Mouse (Mus musculus) intestine, postnatal 0 days (tissue): Measurements from ENCODE around the gene Kcnn3. TPM values are rescaled to one million over a fixed set of nuclear protein-coding genes. Genes with fewer than 3 reads are reported as not detected.

Experiments used
- ATAC-seq: fragments of 200-750 bp; cut with Nextera tagmentation; 2 replicates; pipeline ENCODE4 v1.8.0; 2017; ENCODE audit warnings: mild to moderate bottlenecking, moderate TSS enrichment, moderate library complexity
- H3K27ac ChIP-seq: fragments of 300-500 bp; sonication (generic); 2 replicates; pipeline ENCODE4 v1.5.1; 2014; ENCODE audit warnings: mild to moderate bottlenecking, low read depth, low read length, moderate library complexity
- H3K27me3 ChIP-seq: fragments of 300-500 bp; sonication (generic); replicated peaks from 2 replicates; pipeline ENCODE4 v1.6.1; 2014; ENCODE audit warnings: low read length, mixed read lengths; ENCODE audit not compliant: control insufficient read depth, insufficient read depth
- H3K36me3 ChIP-seq: fragments of 300-500 bp; sonication (generic); 2 replicates; pipeline ENCODE4 v1.6.1; 2014; ENCODE audit warnings: mild to moderate bottlenecking, moderate library complexity; ENCODE audit not compliant: control insufficient read depth, insufficient read depth
- H3K4me1 ChIP-seq: fragments of 300-500 bp; sonication (generic); replicated peaks from 2 replicates; pipeline ENCODE4 v1.6.1; 2014; ENCODE audit warnings: antibody characterized with exemption, low read length, mixed read lengths; ENCODE audit not compliant: control insufficient read depth, insufficient read depth
- H3K4me2 ChIP-seq: fragments of 300-500 bp; sonication (generic); replicated peaks from 2 replicates; pipeline ENCODE4 v1.6.1; 2014; ENCODE audit warnings: low read depth, mild to moderate bottlenecking, moderate library complexity
- H3K4me3 ChIP-seq: fragments of 300-500 bp; sonication (generic); 2 replicates; pipeline ENCODE4 v1.5.1; 2014; ENCODE audit warnings: low read depth, low read length
- H3K9ac ChIP-seq: fragments of 300-500 bp; sonication (generic); 2 replicates; pipeline ENCODE4 v1.6.1; 2014; ENCODE audit warnings: mild to moderate bottlenecking, low read depth, low read length
- H3K9me3 ChIP-seq: fragments of 300-500 bp; sonication (generic); 2 replicates; pipeline ENCODE4 v1.6.1; 2016; ENCODE audit warnings: mixed run types; ENCODE audit not compliant: control insufficient read depth
- CTCF ChIP-seq: sonication (generic); IDR thresholded peaks from 2 replicates; pipeline ENCODE4 v1.5.1; 2016; ENCODE audit warnings: low read depth, mild to moderate bottlenecking, control low read depth, antibody characterized with exemption, moderate library complexity
- WGBS: fragments of 180-500 bp; shearing (Covaris S2); extraction: QIAGEN DNeasy Blood & Tissue Kit; methylation state at CpG from one replicate; pipeline ENCODE4 v1.1.7; 2014; 5-methylcytosine and 5-hydroxymethylcytosine counted together
- polyA plus RNA-seq: library from polyadenylated mRNA; unstranded; fragments of >200 nt; fragmentation: Nextera tagmentation; extraction: Ambion mirVana; gene quantifications from 2 replicates; pipeline ENCODE4 v1.2.1, GENCODE M21; 2015

Kcnn3 gene
- 4.6 TPM in 2 replicates for polyA plus RNA-seq

DNA sequence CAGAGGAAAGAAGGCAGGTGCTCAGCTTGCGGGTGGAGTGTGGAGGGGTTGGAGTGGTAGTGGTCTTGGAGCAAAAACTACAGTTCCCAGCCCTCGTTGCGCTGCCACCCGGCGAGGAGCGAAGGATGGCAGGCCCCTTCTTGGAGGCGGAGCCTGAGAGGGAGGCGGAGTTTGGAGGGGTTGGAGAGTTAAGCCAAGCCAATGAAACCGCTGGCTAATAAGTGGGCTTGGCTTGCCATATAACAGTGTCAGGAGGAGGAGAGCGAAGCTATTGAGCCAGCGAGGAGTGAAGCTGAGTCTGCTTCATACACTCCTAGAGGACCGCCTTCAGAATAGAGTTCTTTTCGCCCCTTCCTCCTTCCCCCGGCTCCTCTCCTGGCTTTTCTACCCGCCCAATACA lies at the start of gene Kcnn3:
Gene Kcnn3, plus strand, starts transcription at position 271 of the 400 bp plus-strand sequence.
- WGBS: 1% methylated on average over 14 of the region's 15 CpGs
- H3K4me3 ChIP-seq: peak within 1 kb of the TSS; percentile 40
- no peaks in the 10 kb centered on the region; the same call in 1 of the 2 replicates for H3K4me1 ChIP-seq
- peak; percentile 72 for ATAC-seq
- H3K9ac ChIP-seq: 0 out of 2 replicates have a peak within 1 kb of the TSS, but pooled peaks have one; percentile 7
- no peaks in the 10 kb centered on the region for H3K9me3 ChIP-seq
- peak within 1 kb of the TSS; percentile 70 for H3K4me2 ChIP-seq
- peaks cover 34% of the 10 kb centered on the region for H3K27me3 ChIP-seq
- no peak for TF ChIP-seq CTCF
- H3K36me3 ChIP-seq: no peaks in the 10 kb centered on the region
- no peak within 1 kb of the TSS; the same call in 1 of the 2 replicates for H3K27ac ChIP-seq

DNA sequence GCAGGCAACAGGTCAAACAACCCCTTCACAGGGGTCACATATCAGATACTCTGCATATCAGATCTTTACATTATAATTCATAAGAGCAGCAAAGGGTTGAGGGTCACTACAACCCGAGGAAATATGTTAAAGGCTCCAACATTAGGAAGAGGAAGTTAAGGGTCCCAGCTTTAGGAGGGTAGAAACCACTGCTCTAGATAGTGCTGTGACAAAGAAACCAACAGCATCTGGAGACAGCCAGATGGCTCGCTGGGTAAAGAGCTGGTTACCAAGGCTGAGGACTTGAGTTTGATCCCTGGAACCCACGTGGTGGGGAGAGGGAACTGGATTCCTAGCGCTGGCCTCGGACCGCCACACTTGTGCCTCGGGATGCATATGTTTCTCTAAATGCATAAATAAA lies 47.7 kb upstream of the Kcnn3 start:
- ATAC-seq: no peak
- no peak for TF ChIP-seq CTCF
- Histone ChIP-seq H3K27me3 (no peaks in the 10 kb centered on the region), H3K9me3 (no peaks in the 10 kb centered on the region), H3K4me2 (no peak overlapping the region), H3K4me1 (no peaks in the 10 kb centered on the region), H3K27ac (no peak overlapping the region), H3K4me3 (no peak overlapping the region), H3K36me3 (peaks cover 12% of the 10 kb centered on the region), H3K9ac (no peak overlapping the region)
- WGBS: 74% methylated on average over 7 of the region's 7 CpGs

DNA sequence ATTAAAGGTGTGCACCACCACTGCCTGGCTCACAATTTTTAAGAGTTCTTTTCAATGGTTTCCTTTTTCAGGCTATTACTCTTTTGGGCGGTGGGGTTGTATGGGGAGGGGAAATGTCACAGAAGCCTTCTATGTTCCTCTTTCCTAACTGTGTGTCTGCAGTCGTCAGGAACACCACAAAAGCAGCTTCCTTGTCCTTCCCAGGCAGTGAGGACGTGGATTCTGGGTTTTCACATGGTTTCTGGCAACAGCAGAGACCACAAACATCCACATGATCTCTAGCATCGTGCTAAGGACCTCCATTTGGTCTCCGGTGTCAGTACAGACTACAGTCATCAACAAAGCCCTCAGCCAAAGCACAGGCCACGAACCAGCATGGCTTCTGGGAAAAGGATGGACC lies 46.1 kb upstream of the Kcnn3 start:
- Histone ChIP-seq H3K4me3 (no peak overlapping the region), H3K27ac (no peak overlapping the region), H3K9me3 (no peaks in the 10 kb centered on the region), H3K4me2 (no peak overlapping the region), H3K9ac (no peak overlapping the region), H3K27me3 (no peaks in the 10 kb centered on the region), H3K4me1 (no peaks in the 10 kb centered on the region), H3K36me3 (no peaks in the 10 kb centered on the region; the same call in 1 of the 2 replicates)
- TF ChIP-seq CTCF: no peak
- no peak for ATAC-seq
- 73% methylated on average over 6 of the region's 6 CpGs for WGBS

DNA sequence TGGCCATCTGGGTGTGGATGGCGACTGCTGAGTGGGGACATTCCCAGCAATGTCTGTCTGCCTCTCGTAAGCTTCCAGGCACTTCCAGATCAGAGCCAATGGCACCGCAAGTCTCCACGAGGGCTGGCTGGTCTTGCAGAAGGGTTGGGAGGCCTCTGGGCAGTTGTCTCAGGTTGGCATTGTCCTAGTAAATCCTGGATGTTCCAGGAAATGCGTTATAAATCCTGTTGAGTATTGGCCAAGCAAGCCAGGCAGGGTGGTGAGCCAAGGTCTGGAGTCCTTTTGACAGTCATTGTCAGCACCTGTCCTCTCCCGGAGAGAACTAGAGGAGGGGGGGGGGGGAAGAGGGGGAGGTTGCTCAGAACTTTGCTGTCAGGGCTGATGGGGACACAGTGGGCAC lies 40.9 kb upstream of the Kcnn3 start:
- H3K36me3 ChIP-seq: no peaks in the 10 kb centered on the region
- H3K4me3 ChIP-seq: no peak overlapping the region
- H3K27me3 ChIP-seq: no peaks in the 10 kb centered on the region
- TF ChIP-seq CTCF: no peak
- H3K4me2 ChIP-seq: no peak overlapping the region
- no peak overlapping the region for H3K9ac ChIP-seq
- H3K4me1 ChIP-seq: 0 out of 2 replicates have a peak, but pooled peaks cover 2% of the 10 kb centered on the region
- no peak for ATAC-seq
- no peaks in the 10 kb centered on the region for H3K9me3 ChIP-seq
- H3K27ac ChIP-seq: no peak overlapping the region
- 69% methylated on average over 6 of the region's 6 CpGs for WGBS

DNA sequence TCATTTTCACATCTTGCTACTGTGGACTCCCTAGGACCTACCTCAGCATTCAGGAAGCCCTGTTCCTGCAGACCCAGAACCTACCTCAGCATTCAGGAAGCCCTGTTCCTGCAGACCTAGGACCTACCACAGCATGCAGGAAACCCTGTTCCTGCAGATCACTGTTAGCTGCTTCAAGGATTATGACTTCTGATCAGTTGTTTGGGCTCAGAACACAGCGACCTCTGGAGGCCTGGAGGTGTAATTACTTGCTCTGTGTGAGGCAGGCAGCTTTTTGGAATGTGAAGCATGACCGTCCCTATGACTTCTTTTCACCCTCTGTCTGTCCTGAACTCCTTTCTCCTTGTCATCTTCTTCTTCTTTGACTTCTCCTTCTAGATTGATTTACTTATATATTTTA lies 38.5 kb upstream of the Kcnn3 start:
- no peak overlapping the region for H3K4me2 ChIP-seq

DNA sequence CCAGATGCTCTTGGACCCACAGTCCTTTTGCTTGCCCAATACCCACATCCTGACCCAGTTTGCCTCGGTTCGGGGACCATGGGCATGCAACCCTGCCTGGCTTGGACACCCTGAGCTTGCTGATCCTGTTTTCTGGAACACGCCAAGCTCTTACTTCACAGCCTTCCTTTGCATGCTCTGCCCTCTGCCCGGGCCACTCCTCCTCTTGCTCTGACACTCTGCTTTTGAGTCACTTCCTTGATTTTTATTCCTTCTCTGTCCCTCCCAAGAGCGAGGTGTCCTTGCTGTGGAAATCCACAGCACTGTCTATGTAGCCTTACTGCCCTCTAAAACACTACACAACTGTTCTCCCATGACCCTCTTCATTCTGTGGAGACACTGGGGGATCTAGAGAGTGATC lies 37.7 kb upstream of the Kcnn3 start:
- Histone ChIP-seq H3K9me3 (no peaks in the 10 kb centered on the region), H3K36me3 (no peaks in the 10 kb centered on the region), H3K4me3 (no peak overlapping the region), H3K9ac (no peak overlapping the region), H3K27me3 (no peaks in the 10 kb centered on the region; the same call in 1 of the 2 replicates), H3K27ac (no peak overlapping the region), H3K4me2 (no peak overlapping the region), H3K4me1 (0 out of 2 replicates have a peak, but pooled peaks cover 2% of the 10 kb centered on the region)
- ATAC-seq: 0 out of 2 replicates have a peak, but pooled peaks have one; percentile 9
- WGBS: 50% methylated on average over 5 of the region's 5 CpGs
- TF ChIP-seq CTCF: no peak

More for the DNA sequence above, 38.5 kb upstream of the Kcnn3 start:
- peak; percentile 83 for TF ChIP-seq CTCF
- 0 out of 2 replicates have a peak, but pooled peaks cover 2% of the 10 kb centered on the region for H3K4me1 ChIP-seq
- no peaks in the 10 kb centered on the region for H3K9me3 ChIP-seq
- no peak overlapping the region for H3K27ac ChIP-seq
- WGBS: 51% methylated on average over 2 of the region's 2 CpGs
- H3K9ac ChIP-seq: no peak overlapping the region
- H3K4me3 ChIP-seq: no peak overlapping the region
- no peaks in the 10 kb centered on the region for H3K36me3 ChIP-seq
- no peaks in the 10 kb centered on the region for H3K27me3 ChIP-seq
- no peak for ATAC-seq
